14 mouse cellular contexts compared by ENCODE assay signal in genomic region chr5:137455866-137456591, GRCm38 (mm10). TPM values are rescaled to one million over a fixed set of nuclear protein-coding genes. Genes with fewer than 3 reads are reported as not detected.
DNase-seq lines count a peak whose midpoint lies in the region; ATAC-seq and TF ChIP-seq lines count a peak whose summit lies in the region.
"Had no signal": no experiment of that assay in that cellular context is flagged by ENCODE, and none has a peak within 500 bp of the region (broad histone marks: within the 10 kb centered on the region; RNA-seq: fewer than 3 reads in every experiment).

No protein-coding gene starts in this region.

- H3K9ac ChIP-seq in kidney, embryonic 14.5 days (ENCODE audit: low read depth, low read length) = no peak overlapping the region
- H3K9ac ChIP-seq in liver, postnatal 0 days (replicated peaks) = no peak overlapping the region
- no peak overlapping the region for H3K9ac ChIP-seq in stomach, embryonic 14.5 days (replicated peaks; ENCODE audit: low read depth, low read length)
- H3K9ac ChIP-seq: hindbrain, embryonic 12.5 days; neural tube, embryonic 12.5 days had no signal

- no peak; the same call in 1 of the 2 replicates for ATAC-seq in kidney, embryonic 14.5 days (ENCODE audit: low FRiP score, low TSS enrichment)
- ATAC-seq in liver, postnatal 0 days = peak; percentile 89
- ATAC-seq in stomach, embryonic 14.5 days (ENCODE audit: insufficient number of reproducible peaks, insufficient read depth, low FRiP score, low read depth) = peak; percentile 93
- no peak for ATAC-seq in cerebellum, adult (ENCODE audit: insufficient number of reproducible peaks, low FRiP score, low TSS enrichment)

- H3K4me1 ChIP-seq in kidney, embryonic 14.5 days (ENCODE audit: control insufficient read depth, insufficient read depth, low read length) = no peaks in the 10 kb centered on the region
- 0 out of 2 replicates have a peak, but pooled peaks cover 4% of the 10 kb centered on the region for H3K4me1 ChIP-seq in liver, postnatal 0 days (ENCODE audit: insufficient read depth)
- H3K4me1 ChIP-seq in stomach, embryonic 14.5 days (ENCODE audit: control insufficient read depth, insufficient read depth, low read length) = no peaks in the 10 kb centered on the region
- H3K4me1 ChIP-seq: hindbrain, embryonic 12.5 days; midbrain, embryonic 10.5 days; neural tube, embryonic 12.5 days had no signal

- 41% methylated on average over 7 of the region's 7 CpGs for WGBS in kidney, embryonic 14.5 days
- 37% methylated on average over 7 of the region's 7 CpGs for WGBS in liver, postnatal 0 days (ENCODE audit: insufficient replicate concordance)
- 50% methylated on average over 7 of the region's 7 CpGs for WGBS in stomach, embryonic 14.5 days

- TF ChIP-seq EP300 in liver, postnatal 0 days (IDR thresholded peaks at IDR 0.05; ENCODE audit: low read depth) = no peak

- H3K9me3 ChIP-seq in kidney, embryonic 14.5 days (ENCODE audit: control insufficient read depth, low read length) = no peaks in the 10 kb centered on the region
- no peaks in the 10 kb centered on the region for H3K9me3 ChIP-seq in liver, postnatal 0 days (ENCODE audit: low read length)
- no peaks in the 10 kb centered on the region for H3K9me3 ChIP-seq in stomach, embryonic 14.5 days (ENCODE audit: control insufficient read depth, low read depth, low read length)
- H3K9me3 ChIP-seq: hindbrain, embryonic 12.5 days; midbrain, embryonic 10.5 days; neural tube, embryonic 12.5 days had no signal

- H3K27me3 ChIP-seq in kidney, embryonic 14.5 days (ENCODE audit: control insufficient read depth, insufficient read depth, low read length) = no peaks in the 10 kb centered on the region
- H3K27me3 ChIP-seq in liver, postnatal 0 days (ENCODE audit: insufficient read depth, low read length) = no peaks in the 10 kb centered on the region
- no peaks in the 10 kb centered on the region for H3K27me3 ChIP-seq in stomach, embryonic 14.5 days (ENCODE audit: control insufficient read depth, insufficient read depth, low read length)
- H3K27me3 ChIP-seq: hindbrain, embryonic 12.5 days; neural tube, embryonic 12.5 days had no signal

- no peak overlapping the region for H3K27ac ChIP-seq in kidney, embryonic 14.5 days (ENCODE audit: low read depth, low read length)
- no peak overlapping the region for H3K27ac ChIP-seq in liver, postnatal 0 days (ENCODE audit: low read depth)
- no peak overlapping the region; the same call in 1 of the 2 replicates for H3K27ac ChIP-seq in stomach, embryonic 14.5 days (ENCODE audit: low read length)
- H3K27ac ChIP-seq: heart, adult 2 months; hindbrain, embryonic 12.5 days; midbrain, embryonic 10.5 days; neural tube, embryonic 12.5 days had no signal

- no peaks in the 10 kb centered on the region for H3K36me3 ChIP-seq in kidney, embryonic 14.5 days (ENCODE audit: control insufficient read depth, insufficient read depth, low read length)
- H3K36me3 ChIP-seq in liver, postnatal 0 days (replicated peaks; ENCODE audit: insufficient read depth, low read length) = no peaks in the 10 kb centered on the region
- no peaks in the 10 kb centered on the region for H3K36me3 ChIP-seq in stomach, embryonic 14.5 days (ENCODE audit: control insufficient read depth, insufficient read depth, low read length)
- H3K36me3 ChIP-seq: hindbrain, embryonic 12.5 days; midbrain, embryonic 10.5 days; neural tube, embryonic 12.5 days had no signal

- peak; percentile 63 for DNase-seq in kidney, adult 11 months
- DNase-seq in kidney, postnatal 10 days = peak; percentile 41
- DNase-seq in liver, postnatal 0 days = peak; percentile 32
- DNase-seq in cerebellum, adult 11-12 months = no peak
- DNase-seq in heart, postnatal 4 days = no peak
- DNase-seq: cerebellum, adult 9-11 months; heart, adult 2 months; right cerebral cortex, adult 18-20 months had no signal

- H3K4me3 ChIP-seq in kidney, embryonic 14.5 days (ENCODE audit: low read length) = no peak overlapping the region
- H3K4me3 ChIP-seq in liver, postnatal 0 days (ENCODE audit: low read depth, low read length) = no peak overlapping the region
- H3K4me3 ChIP-seq in stomach, embryonic 14.5 days (ENCODE audit: low read depth, low read length) = no peak overlapping the region
- H3K4me3 ChIP-seq: heart, adult 2 months; hindbrain, embryonic 12.5 days; midbrain, embryonic 10.5 days; neural tube, embryonic 12.5 days had no signal

- peak; percentile 49 for TF ChIP-seq CTCF in liver, postnatal 0 days (IDR thresholded peaks at IDR 0.05; ENCODE audit: low read depth)

- H3K4me2 ChIP-seq in kidney, embryonic 14.5 days (replicated peaks; ENCODE audit: low read depth, low read length) = no peak overlapping the region
- H3K4me2 ChIP-seq in liver, postnatal 0 days (ENCODE audit: low read depth, low read length) = no peak overlapping the region
- no peak overlapping the region for H3K4me2 ChIP-seq in stomach, embryonic 14.5 days (replicated peaks; ENCODE audit: low read depth, low read length)
- H3K4me2 ChIP-seq: hindbrain, embryonic 12.5 days; neural tube, embryonic 12.5 days had no signal

RNA-seq across cellular contexts. Expression of gene Zan, which starts 20.8 kb away (rescaled TPM):
- polyA plus RNA-seq in kidney, embryonic 14.5 days (2014; fragmentation: Nextera tagmentation; extraction: Ambion mirVana) = 0.17 and 0.60 TPM in 2 replicates
- polyA plus RNA-seq in liver, postnatal 0 days (2015; fragmentation: Nextera tagmentation; extraction: Ambion mirVana) = 0.01 and 0.06 TPM in 2 replicates
- polyA plus RNA-seq in stomach, embryonic 14.5 days (2014; fragmentation: Nextera tagmentation; extraction: Ambion mirVana) = 1.1 and 1.5 TPM in 2 replicates
- total RNA-seq in heart, postnatal 4 days (2021) = under 1 TPM; 0.05 to 0.07 TPM
- total RNA-seq: heart, adult 2 months had no signal

RNA-seq across cellular contexts. Expression of gene Pop7, which starts 46.3 kb away (rescaled TPM):
- 57.8 and 69.5 TPM in 2 replicates for polyA plus RNA-seq in kidney, embryonic 14.5 days (2014; fragmentation: Nextera tagmentation; extraction: Ambion mirVana)
- 27.5 and 27.7 TPM in 2 replicates for polyA plus RNA-seq in liver, postnatal 0 days (2015; fragmentation: Nextera tagmentation; extraction: Ambion mirVana)
- polyA plus RNA-seq in stomach, embryonic 14.5 days (2014; fragmentation: Nextera tagmentation; extraction: Ambion mirVana) = 51.7 and 56.2 TPM in 2 replicates
- total RNA-seq in heart, postnatal 4 days (2021) = 10 to 100 TPM; 25.1 to 26.0 TPM

Comparison
In these comparisons a context has a peak if more than half of its experiments do, and no peak if none do; other contexts are left out.
1. DNase-seq: peak in kidney, adult 11 months (single experiment), kidney, postnatal 10 days (single experiment) and liver, postnatal 0 days (single experiment); none in cerebellum, adult 11-12 months (single experiment) and heart, postnatal 4 days (single experiment).
2. ATAC-seq: peak in liver, postnatal 0 days (single experiment) and stomach, embryonic 14.5 days (single experiment); none in kidney, embryonic 14.5 days (single experiment) and cerebellum, adult (single experiment).